Mouse (Mus musculus) lung, postnatal 10 days (tissue): Measurements from ENCODE around the gene Sh2d6.
"Not testable (repeated sequence)": the region's sequence is repeated elsewhere in the genome, so short reads cannot be mapped to it uniquely, and the experiment has no call there.

Experiments
- DNase-seq: peaks from one replicate; pipeline ENCODE4 v3.0.0; 2021

The Sh2d6 gene

GRCm38 (mm10) chr6:72492892-72493291 is 28.6 kb downstream of the Sh2d6 start:
- no peak for DNase-seq

GRCm38 (mm10) chr6:72491151-72491550 is 30.4 kb downstream of the Sh2d6 start:
- DNase-seq, result no peak

- no peak for DNase-seq
Measured at GRCm38 (mm10) chr6:72489534-72489933, 32.0 kb downstream of the Sh2d6 start.

GRCm38 (mm10) chr6:72488850-72489249 is 32.7 kb downstream of the Sh2d6 start:
- no peak for DNase-seq

- no peak for DNase-seq
Measured at GRCm38 (mm10) chr6:72487282-72487681, 34.2 kb downstream of the Sh2d6 start.

GRCm38 (mm10) chr6:72486307-72486706 is 35.2 kb downstream of the Sh2d6 start:
- DNase-seq, result no peak

GRCm38 (mm10) chr6:72484887-72485286 is 36.6 kb downstream of the Sh2d6 start:
- no peak for DNase-seq

GRCm38 (mm10) chr6:72482156-72482555 is 39.4 kb downstream of the Sh2d6 start:
- DNase-seq, result no peak

GRCm38 (mm10) chr6:72480422-72480702 is 41.1 kb downstream of the Sh2d6 start:
- DNase-seq, result no peak

- DNase-seq, result no peak
Measured at GRCm38 (mm10) chr6:72479645-72480421, 41.7 kb downstream of the Sh2d6 start.

GRCm38 (mm10) chr6:72478691-72479090 is 42.8 kb downstream of the Sh2d6 start:
- DNase-seq, result not testable (repeated sequence)

- DNase-seq, result no peak
Measured at GRCm38 (mm10) chr6:72477621-72478020, 43.9 kb downstream of the Sh2d6 start.

- DNase-seq, result no peak
Measured at GRCm38 (mm10) chr6:72476836-72477235, 44.7 kb downstream of the Sh2d6 start.

GRCm38 (mm10) chr6:72475221-72475985 is 46.1 kb downstream of the Sh2d6 start:
- no peak for DNase-seq

GRCm38 (mm10) chr6:72473264-72474041 is 48.1 kb downstream of the Sh2d6 start:
- peak; percentile 86 for DNase-seq

GRCm38 (mm10) chr6:72466171-72466570 is 55.3 kb downstream of the Sh2d6 start:
- DNase-seq, result no peak

- peak; percentile 19 for DNase-seq
Measured at GRCm38 (mm10) chr6:72465361-72466157, 55.9 kb downstream of the Sh2d6 start.
